Mouse (Mus musculus): Measurements from ENCODE around the gene Suds3.
A peak's percentile ranks its signal among the peaks of the same experiment; 100 is the strongest.

Suds3 gene

GRCm38 (mm10) chr5:117115836-117116366, at the start of gene Suds3:
Gene Suds3, minus strand, starts transcription at chr5:117116113.
- DNase-seq (ENCODE audit: low spot score) = peak; percentile 99

GRCm38 (mm10) chr5:117164923-117165322, 49.0 kb upstream of the Suds3 start:
- no peak for DNase-seq (ENCODE audit: low spot score)

DNA sequence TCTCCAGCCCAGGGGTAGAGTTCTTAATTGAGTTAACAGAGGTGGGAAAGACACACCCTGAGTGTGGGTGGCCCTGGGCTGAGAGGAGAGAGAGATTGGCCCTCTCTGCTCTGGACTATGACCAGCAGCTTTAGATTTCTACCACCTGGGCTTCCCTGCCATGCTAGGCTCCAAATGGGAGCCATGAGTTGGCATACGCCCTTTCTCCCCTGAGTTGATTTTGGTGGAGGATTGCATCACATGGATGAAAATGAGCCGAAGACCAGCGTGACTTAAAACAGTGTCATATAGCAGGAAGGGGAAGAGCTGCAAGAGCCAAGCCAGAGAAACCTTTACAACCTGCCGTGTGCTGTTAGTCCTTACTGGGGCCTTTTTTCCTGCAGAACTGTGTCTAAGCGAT, 48.6 kb upstream of the Suds3 start:
- DNase-seq (ENCODE audit: low spot score) = no peak

DNA sequence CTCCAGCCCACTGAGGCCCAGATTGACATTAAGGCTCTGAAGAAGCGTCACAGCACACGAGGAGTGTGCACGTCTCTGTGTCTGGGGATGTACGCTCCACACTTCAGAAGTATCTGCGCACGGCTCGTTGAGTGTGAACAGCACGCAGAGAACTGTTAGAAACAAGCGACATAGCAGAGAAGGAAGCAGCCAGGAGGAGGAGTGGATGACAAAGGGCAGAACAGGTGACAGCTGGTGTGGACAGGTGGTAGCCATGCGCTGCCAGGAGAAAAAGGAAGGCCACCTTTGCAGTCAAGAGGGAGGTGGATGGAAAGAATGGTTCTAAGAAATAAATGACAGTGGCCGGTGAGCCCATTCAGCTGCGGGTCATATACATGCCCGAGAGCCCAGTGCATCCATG, 47.9 kb upstream of the Suds3 start:
- DNase-seq (ENCODE audit: low spot score) = no peak

GRCm38 (mm10) chr5:117160499-117160898, 44.6 kb upstream of the Suds3 start:
- no peak for DNase-seq (ENCODE audit: low spot score)

GRCm38 (mm10) chr5:117159805-117160291, 43.9 kb upstream of the Suds3 start:
- no peak for DNase-seq (ENCODE audit: low spot score)

- DNase-seq (ENCODE audit: low spot score) = no peak
These were observed 43.4 kb upstream of the Suds3 start for GRCm38 (mm10) chr5:117159326-117159725.

DNA sequence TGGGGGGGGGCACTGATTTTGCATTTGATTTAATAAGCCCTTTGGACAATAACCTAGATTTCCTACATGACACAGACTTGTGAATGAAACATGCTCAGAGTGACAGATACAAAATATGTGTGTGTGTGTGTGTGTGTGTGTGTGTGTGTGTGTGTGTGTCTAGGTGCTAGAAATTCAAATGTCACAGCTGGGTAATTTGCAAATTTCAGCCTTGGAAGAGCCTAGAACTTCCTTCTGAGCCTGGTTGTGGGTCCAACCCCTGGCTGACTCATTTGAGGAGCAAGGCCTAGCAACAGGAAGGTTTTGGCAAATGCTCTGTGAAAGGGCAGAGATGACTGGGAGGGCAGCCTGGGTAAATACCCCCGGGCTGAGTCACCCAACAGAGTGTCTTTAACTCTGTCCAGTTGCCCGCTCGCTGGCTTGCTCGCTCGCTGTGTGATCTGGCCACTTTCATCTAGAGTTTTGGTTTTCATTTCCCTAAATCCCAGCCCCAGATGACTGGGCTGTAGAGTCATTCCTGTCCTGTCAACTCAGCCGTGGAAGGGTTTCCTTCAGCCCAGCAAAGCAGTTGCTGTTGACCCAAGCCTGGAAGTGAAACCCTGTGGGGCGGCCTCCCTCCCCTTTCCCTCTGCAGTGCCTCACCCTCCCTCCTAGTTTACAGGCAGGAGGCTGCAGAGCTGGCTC, 42.6 kb upstream of the Suds3 start:
- DNase-seq (ENCODE audit: low spot score) = no peak

- no peak for DNase-seq (ENCODE audit: low spot score)
These were observed 37.7 kb upstream of the Suds3 start for GRCm38 (mm10) chr5:117153527-117154091.

DNA sequence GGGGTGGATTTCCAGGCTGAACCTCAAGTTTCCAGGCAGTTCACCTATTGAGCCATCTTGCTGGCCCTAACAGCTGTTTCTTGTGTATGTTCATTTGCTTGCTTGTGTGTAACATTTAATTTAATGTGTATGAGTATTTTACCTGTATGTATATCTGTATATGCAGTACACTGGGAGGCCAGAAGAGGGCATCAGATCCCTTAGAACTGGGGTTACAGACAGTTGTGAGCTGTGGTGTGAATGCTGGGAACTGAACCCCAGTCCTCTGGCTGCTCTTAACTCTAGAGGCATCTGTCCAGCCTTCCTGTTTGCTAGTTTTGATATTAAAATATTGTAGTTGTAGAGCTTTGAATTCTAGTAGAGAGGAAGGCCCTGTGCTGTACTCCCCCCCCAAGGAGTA, 37.0 kb upstream of the Suds3 start:
- no peak for DNase-seq (ENCODE audit: low spot score)

DNA sequence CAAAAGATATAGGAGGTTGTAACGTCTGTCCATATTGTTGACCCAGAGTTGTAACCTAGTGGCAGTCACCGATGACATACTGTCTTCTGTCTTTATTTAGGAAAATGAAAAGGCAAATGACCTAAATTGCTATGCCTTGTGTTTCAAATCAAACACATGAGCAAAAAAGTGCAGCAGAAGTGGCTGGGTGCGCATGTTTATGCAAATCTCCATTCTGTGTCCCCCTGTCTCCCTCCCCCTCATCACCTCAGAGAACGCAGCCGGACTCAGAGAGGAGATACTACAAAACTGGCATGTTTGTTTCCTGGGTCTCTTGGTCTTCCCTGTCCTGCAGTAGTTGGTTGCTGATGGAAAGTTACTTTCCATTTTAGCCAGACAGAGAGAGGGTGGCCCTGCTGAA, 34.2 kb upstream of the Suds3 start:
- no peak for DNase-seq (ENCODE audit: low spot score)

GRCm38 (mm10) chr5:117149054-117149942, 33.4 kb upstream of the Suds3 start:
- DNase-seq (ENCODE audit: low spot score) = no peak

- DNase-seq (ENCODE audit: low spot score) = no peak
These were observed 31.5 kb upstream of the Suds3 start for GRCm38 (mm10) chr5:117147187-117148095.

DNA sequence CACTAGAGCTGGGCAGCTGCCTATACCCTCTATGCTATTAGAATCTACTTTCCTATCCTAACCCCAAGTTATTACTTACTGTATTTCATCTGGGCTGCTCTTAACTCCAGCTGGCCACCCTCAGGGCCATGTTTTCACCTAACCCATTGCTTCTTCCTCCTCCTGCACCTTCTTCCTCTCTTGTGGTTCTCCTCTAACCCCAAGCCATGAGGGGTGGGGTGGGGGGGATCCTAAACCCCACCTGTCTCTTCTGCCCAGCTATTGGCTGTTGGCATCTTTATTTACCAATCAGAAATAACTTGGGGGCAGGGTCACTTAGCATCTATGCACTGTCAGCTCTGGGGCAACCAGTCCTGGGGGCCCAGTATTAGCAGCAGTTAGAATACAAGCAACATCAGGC, 30.3 kb upstream of the Suds3 start:
- DNase-seq (ENCODE audit: low spot score) = no peak

DNA sequence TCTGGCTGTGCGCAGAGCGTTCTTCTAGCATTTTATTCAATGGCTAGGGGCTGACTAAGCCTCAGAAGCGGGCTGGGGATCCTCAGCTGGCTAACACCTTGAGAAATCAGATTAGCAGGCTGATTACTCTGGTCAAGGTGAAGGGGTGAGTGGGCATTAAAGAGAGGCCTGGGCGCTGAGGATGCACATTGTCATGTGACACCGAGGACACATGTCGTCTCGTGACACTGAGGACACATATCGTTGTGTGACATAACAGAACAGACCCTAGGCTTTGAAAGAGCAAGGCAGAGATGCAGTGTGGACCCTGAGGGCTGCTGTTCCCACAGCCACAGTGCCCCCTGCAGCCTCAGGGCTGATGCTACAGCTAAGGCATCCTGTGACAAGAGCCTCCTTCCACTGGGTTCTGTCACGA, 27.8 kb upstream of the Suds3 start:
- no peak for DNase-seq (ENCODE audit: low spot score)

- no peak for DNase-seq (ENCODE audit: low spot score)
These were observed 24.5 kb upstream of the Suds3 start for GRCm38 (mm10) chr5:117140374-117140773.

GRCm38 (mm10) chr5:117139822-117140221, 23.9 kb upstream of the Suds3 start:
- DNase-seq (ENCODE audit: low spot score) = no peak

DNA sequence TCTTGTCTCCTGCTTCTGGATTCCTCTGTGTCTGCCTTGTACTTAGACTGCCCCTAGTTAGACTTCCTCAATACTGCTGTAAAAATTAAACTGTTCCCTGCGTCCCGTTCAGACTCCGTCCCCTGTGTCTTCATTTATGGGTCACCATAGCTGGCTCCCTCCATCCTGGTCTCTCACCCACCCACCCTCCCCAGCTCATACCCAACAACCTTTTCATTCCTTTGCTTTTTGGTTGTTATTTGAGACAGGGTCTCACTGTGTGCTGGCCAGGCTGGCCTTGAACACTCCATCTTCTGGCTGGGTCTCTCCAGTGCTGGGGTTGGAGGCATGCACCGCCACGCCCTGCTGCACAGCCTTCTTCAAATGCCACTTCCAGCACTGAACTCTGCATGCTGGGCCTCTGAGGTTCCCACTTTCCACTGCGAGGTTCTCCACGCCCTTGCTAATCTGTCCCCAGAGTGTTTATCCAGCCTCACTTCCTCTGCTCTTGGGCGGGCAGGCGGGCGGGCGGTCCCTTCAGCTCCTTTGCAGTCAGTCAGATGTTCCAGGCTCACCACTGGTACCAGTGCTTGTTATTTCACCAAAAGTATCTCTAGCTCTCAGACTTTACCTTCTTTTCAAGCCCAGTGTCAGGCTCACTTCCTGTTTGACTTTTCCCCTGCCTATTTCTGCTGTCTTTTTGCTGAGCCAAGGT, 22.5 kb upstream of the Suds3 start:
- DNase-seq (ENCODE audit: low spot score) = no peak

- no peak for DNase-seq (ENCODE audit: low spot score)
These were observed 21.7 kb upstream of the Suds3 start for GRCm38 (mm10) chr5:117137594-117137993.

- no peak for DNase-seq (ENCODE audit: low spot score)
These were observed 21.1 kb upstream of the Suds3 start for GRCm38 (mm10) chr5:117137011-117137410.

- no peak for DNase-seq (ENCODE audit: low spot score)
These were observed 20.7 kb upstream of the Suds3 start for GRCm38 (mm10) chr5:117136570-117136969.

Data from layer of hippocampus, adult 9-10 months (tissue).